Mouse (Mus musculus) hindbrain, postnatal 0 days (tissue): ENCODE measurements around the gene Xpr1. TPM values are rescaled to one million over a fixed set of nuclear protein-coding genes. Genes with fewer than 3 reads are reported as not detected.

Source experiments
- ATAC-seq: fragments of 200-750 bp; cut with Nextera tagmentation; 2 replicates; pipeline ENCODE4 v1.8.0; 2017; ENCODE audit warnings: mild to moderate bottlenecking, moderate TSS enrichment, moderate library complexity
- DNase-seq: peaks from one replicate; pipeline ENCODE4 v3.0.0-alpha.2; 2015; ENCODE audit warnings: low spot score
- H3K27ac ChIP-seq: fragments of 300-500 bp; sonication (generic); 2 replicates; pipeline ENCODE4 v1.5.1; 2014; ENCODE audit warnings: mild to moderate bottlenecking
- H3K27me3 ChIP-seq: fragments of 300-500 bp; sonication (generic); 2 replicates; pipeline ENCODE4 v1.6.1; 2014; ENCODE audit warnings: low read length, mixed read lengths; ENCODE audit not compliant: insufficient read depth
- H3K36me3 ChIP-seq: fragments of 300-500 bp; sonication (generic); 2 replicates; pipeline ENCODE4 v1.6.1; 2014; ENCODE audit warnings: low read length, mixed read lengths; ENCODE audit not compliant: insufficient read depth
- H3K4me1 ChIP-seq: fragments of 300-500 bp; sonication (generic); 2 replicates; pipeline ENCODE4 v1.6.1; 2014; ENCODE audit warnings: antibody characterized with exemption, low read length, mixed read lengths; ENCODE audit not compliant: insufficient read depth
- H3K4me2 ChIP-seq: fragments of 300-500 bp; sonication (generic); 2 replicates; pipeline ENCODE4 v1.6.1; 2014; ENCODE audit warnings: low read depth, mild to moderate bottlenecking, low read length, moderate library complexity, mixed read lengths
- H3K4me3 ChIP-seq: fragments of 300-500 bp; sonication (generic); 2 replicates; pipeline ENCODE4 v1.5.1; 2014; ENCODE audit warnings: low read length
- H3K9ac ChIP-seq: fragments of 300-500 bp; sonication (generic); replicated peaks from 2 replicates; pipeline ENCODE4 v1.6.1; 2014; ENCODE audit warnings: mild to moderate bottlenecking, low read length, moderate library complexity, mixed read lengths
- H3K9me3 ChIP-seq: fragments of 300-500 bp; sonication (generic); 2 replicates; pipeline ENCODE4 v1.6.1; 2016; ENCODE audit warnings: low read length, mixed read lengths
- CTCF ChIP-seq: IDR thresholded peaks from 2 replicates; pipeline ENCODE4 v1.5.1; 2016; ENCODE audit warnings: antibody characterized with exemption, control low read depth, low read depth
- WGBS: fragments of 180-500 bp; shearing (Covaris S2); extraction: QIAGEN DNeasy Blood & Tissue Kit; methylation state at CpG from one replicate; pipeline ENCODE4 v1.1.7; 2014; 5-methylcytosine and 5-hydroxymethylcytosine counted together
- polyA plus RNA-seq: library from polyadenylated mRNA; unstranded; fragments of >200 nt; fragmentation: Nextera tagmentation; extraction: Ambion mirVana; gene quantifications from 2 replicates; pipeline ENCODE4 v1.2.1, GENCODE M21; 2015
- total RNA-seq: library from RNA; depleted of rRNA; stranded (reverse); fragments of >200 nt; gene quantifications from 2 replicates; pipeline ENCODE4 v1.2.3, GENCODE M21; 2014

Xpr1 gene
- total and polyA plus RNA-seq, 2 experiments from 2014 or later = 33.8 to 107 TPM

GRCm38 (mm10) chr1:155306879-155307278 lies 110.3 kb downstream of the Xpr1 start:
- TF ChIP-seq CTCF = no peak
- Histone ChIP-seq H3K27ac (peak overlapping the region; percentile 28; the same call in 1 of the 2 replicates), H3K4me1 (peaks cover 5% of the 10 kb centered on the region; the same call in 1 of the 2 replicates), H3K36me3 (peaks cover 6% of the 10 kb centered on the region; the same call in 1 of the 2 replicates), H3K27me3 (no peaks in the 10 kb centered on the region), H3K4me3 (no peak overlapping the region), H3K9me3 (no peaks in the 10 kb centered on the region), H3K9ac (no peak overlapping the region), H3K4me2 (no peak overlapping the region)
- ATAC-seq (no peak), DNase-seq (peak; percentile 75)
- 14% methylated on average over 3 of the region's 3 CpGs for WGBS

DNA sequence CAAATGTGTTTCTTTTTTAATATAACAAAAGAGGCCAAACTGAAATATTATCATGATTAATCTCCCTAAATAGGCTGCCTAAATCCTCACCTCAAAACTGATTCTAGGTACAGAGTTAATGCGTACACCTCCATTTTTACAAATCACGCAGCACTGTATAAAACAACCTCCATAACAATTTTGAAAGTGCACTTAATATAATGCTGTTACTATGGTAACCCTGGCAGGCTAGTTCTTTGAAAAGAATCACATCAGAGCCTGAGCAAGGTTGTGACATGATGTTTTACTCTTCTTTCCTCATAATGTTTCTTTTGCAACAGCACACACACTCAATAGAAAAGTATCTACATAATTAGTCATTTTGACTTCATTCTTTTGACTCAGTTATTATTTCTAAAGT lies 113.8 kb downstream of the Xpr1 start:
- Histone ChIP-seq H3K4me3 (no peak overlapping the region), H3K27me3 (no peaks in the 10 kb centered on the region), H3K9me3 (no peaks in the 10 kb centered on the region), H3K27ac (no peak overlapping the region), H3K36me3 (peaks cover 6% of the 10 kb centered on the region; the same call in 1 of the 2 replicates), H3K4me2 (no peak overlapping the region), H3K4me1 (peaks cover 5% of the 10 kb centered on the region; the same call in 1 of the 2 replicates), H3K9ac (no peak overlapping the region)
- ATAC-seq (no peak), DNase-seq (peak; percentile 19)
- TF ChIP-seq CTCF = no peak
- 60% methylated on average over 2 of the region's 2 CpGs for WGBS

- no peak for TF ChIP-seq CTCF
- WGBS = 94% methylated on average over 5 of the region's 5 CpGs
- Histone ChIP-seq H3K9me3 (no peaks in the 10 kb centered on the region), H3K27ac (no peak overlapping the region), H3K27me3 (no peaks in the 10 kb centered on the region), H3K36me3 (no peaks in the 10 kb centered on the region), H3K4me3 (no peak overlapping the region), H3K4me2 (no peak overlapping the region), H3K9ac (no peak overlapping the region), H3K4me1 (no peaks in the 10 kb centered on the region)
- DNase-seq = no peak
- no peak for ATAC-seq
These were observed 119.6 kb downstream of the Xpr1 start for GRCm38 (mm10) chr1:155297615-155298014.

DNA sequence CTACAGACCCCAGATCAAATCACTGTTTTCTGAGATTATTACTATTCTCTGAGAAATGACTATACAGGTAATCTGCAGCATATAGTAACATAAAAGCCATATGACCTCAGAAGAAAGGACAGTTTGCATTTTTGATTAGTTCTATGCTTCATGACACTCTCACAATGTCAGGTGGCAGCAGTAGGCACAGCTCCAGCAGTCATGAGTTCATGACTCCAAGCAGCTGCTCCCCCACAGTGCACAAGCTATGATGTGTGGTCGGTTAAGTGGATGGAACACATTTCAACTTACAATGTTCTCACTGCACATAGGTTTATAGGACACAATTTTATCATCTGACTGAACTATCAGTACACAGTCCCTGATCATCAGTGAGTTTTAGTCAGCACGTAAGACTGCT lies 120.0 kb downstream of the Xpr1 start:
- H3K9ac ChIP-seq = no peak overlapping the region
- WGBS = 67% methylated on average over 2 of the region's 2 CpGs
- no peak overlapping the region for H3K4me2 ChIP-seq
- DNase-seq = no peak
- no peak for ATAC-seq
- no peaks in the 10 kb centered on the region for H3K9me3 ChIP-seq
- H3K4me3 ChIP-seq = no peak overlapping the region
- H3K27me3 ChIP-seq = no peaks in the 10 kb centered on the region
- H3K27ac ChIP-seq = no peak overlapping the region
- H3K4me1 ChIP-seq = no peaks in the 10 kb centered on the region
- no peak for TF ChIP-seq CTCF
- peaks cover under 1% of the 10 kb centered on the region; the same call in 1 of the 2 replicates for H3K36me3 ChIP-seq

GRCm38 (mm10) chr1:155293446-155293845 lies 123.8 kb downstream of the Xpr1 start:
- DNase-seq (peak; percentile 91), ATAC-seq (peak; percentile 76; the same call in 1 of the 2 replicates)
- Histone ChIP-seq H3K27ac (no peak overlapping the region), H3K36me3 (peaks cover 16% of the 10 kb centered on the region), H3K9me3 (no peaks in the 10 kb centered on the region), H3K9ac (no peak overlapping the region), H3K4me1 (no peaks in the 10 kb centered on the region), H3K4me2 (no peak overlapping the region), H3K4me3 (no peak overlapping the region), H3K27me3 (no peaks in the 10 kb centered on the region)
- TF ChIP-seq CTCF = peak; percentile 83
- 10% methylated on average over 3 of the region's 3 CpGs for WGBS

DNA sequence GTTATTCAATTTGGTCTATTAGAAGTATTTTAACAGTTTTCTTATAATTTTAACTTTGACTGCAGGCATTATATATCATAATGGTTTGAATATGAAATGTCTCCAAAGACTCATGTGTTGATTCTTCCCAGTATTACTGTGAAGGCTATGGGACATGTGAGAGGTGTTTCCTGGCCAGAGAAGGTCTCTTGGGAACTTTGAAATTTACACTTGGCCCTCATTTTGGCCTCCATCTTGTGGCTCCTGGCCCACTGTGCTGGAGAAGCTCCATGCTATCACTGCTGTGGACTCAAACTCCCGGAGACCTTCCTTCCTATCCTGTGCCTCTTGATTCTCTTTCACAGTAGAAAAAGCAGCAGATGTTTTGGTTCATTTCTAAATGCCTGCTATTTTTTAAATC lies 127.8 kb downstream of the Xpr1 start:
- no peaks in the 10 kb centered on the region for H3K9me3 ChIP-seq
- no peak for ATAC-seq
- DNase-seq = no peak
- 90% methylated on average over 1 of the region's 1 CpGs for WGBS
- H3K4me1 ChIP-seq = no peaks in the 10 kb centered on the region
- no peak overlapping the region for H3K4me3 ChIP-seq
- TF ChIP-seq CTCF = no peak
- H3K9ac ChIP-seq = no peak overlapping the region
- no peak overlapping the region for H3K27ac ChIP-seq
- peaks cover 26% of the 10 kb centered on the region for H3K36me3 ChIP-seq
- H3K27me3 ChIP-seq = no peaks in the 10 kb centered on the region
- no peak overlapping the region for H3K4me2 ChIP-seq

- H3K36me3 ChIP-seq = peaks cover 28% of the 10 kb centered on the region
- TF ChIP-seq CTCF = no peak
- H3K27ac ChIP-seq = no peak overlapping the region
These were observed 129.2 kb downstream of the Xpr1 start for GRCm38 (mm10) chr1:155288033-155288432.

More at GRCm38 (mm10) chr1:155288033-155288432, 129.2 kb downstream of the Xpr1 start:
- Histone ChIP-seq H3K27me3 (no peaks in the 10 kb centered on the region), H3K9me3 (no peaks in the 10 kb centered on the region), H3K4me2 (no peak overlapping the region), H3K4me3 (no peak overlapping the region), H3K9ac (no peak overlapping the region), H3K4me1 (no peaks in the 10 kb centered on the region)
- WGBS = 93% methylated on average over 3 of the region's 3 CpGs
- DNase-seq = no peak
- ATAC-seq = no peak
